Mouse (Mus musculus) forebrain, embryonic 15.5 days (tissue): ENCODE measurements around the gene Tmem266. TPM values are rescaled to one million over a fixed set of nuclear protein-coding genes. Genes with fewer than 3 reads are reported as not detected.

Experiments
- ATAC-seq: fragments of 200-750 bp; cut with Nextera tagmentation; replicated peaks from 2 replicates; pipeline ENCODE4 v1.8.0; 2017; ENCODE audit warnings: mild to moderate bottlenecking, moderate TSS enrichment, moderate library complexity
- H3K27ac ChIP-seq: fragments of 300-500 bp; sonication (generic); replicated peaks from 2 replicates; pipeline ENCODE4 v1.5.1; 2015; ENCODE audit warnings: mild to moderate bottlenecking, inconsistent platforms
- H3K27me3 ChIP-seq: fragments of 300-500 bp; sonication (generic); 2 replicates; pipeline ENCODE4 v1.6.1; 2015; ENCODE audit warnings: inconsistent platforms
- H3K36me3 ChIP-seq: fragments of 300-500 bp; sonication (generic); 2 replicates; pipeline ENCODE4 v1.6.1; 2015; ENCODE audit warnings: mild to moderate bottlenecking, inconsistent platforms
- H3K4me1 ChIP-seq: fragments of 300-500 bp; sonication (generic); 2 replicates; pipeline ENCODE4 v1.6.1; 2015; ENCODE audit warnings: inconsistent platforms
- H3K4me2 ChIP-seq: fragments of 300-500 bp; sonication (generic); replicated peaks from 2 replicates; pipeline ENCODE4 v1.6.1; 2015; ENCODE audit warnings: mild to moderate bottlenecking, inconsistent platforms
- H3K4me3 ChIP-seq: fragments of 300-500 bp; sonication (generic); 2 replicates; pipeline ENCODE4 v1.5.1; 2015; ENCODE audit warnings: mild to moderate bottlenecking, inconsistent platforms
- H3K9ac ChIP-seq: fragments of 300-500 bp; sonication (generic); replicated peaks from 2 replicates; pipeline ENCODE4 v1.6.1; 2015; ENCODE audit warnings: mild to moderate bottlenecking, inconsistent platforms
- H3K9me3 ChIP-seq: fragments of 300-500 bp; sonication (generic); 2 replicates; pipeline ENCODE4 v1.6.1; 2016; ENCODE audit warnings: inconsistent platforms
- WGBS: fragments of 180-500 bp; shearing (Covaris S2); methylation state at CpG from one replicate; pipeline ENCODE4 v1.1.7; 2015; ENCODE audit warnings: mixed read lengths; 5-methylcytosine and 5-hydroxymethylcytosine counted together
- polyA plus RNA-seq: library from polyadenylated mRNA; unstranded; fragments of >200 nt; fragmentation: Nextera tagmentation; extraction: Ambion mirVana; gene quantifications from 2 replicates; pipeline ENCODE4 v1.2.1, GENCODE M21; 2015

Tmem266 gene
- polyA plus RNA-seq, 1 experiment from 2014 or later: 1.4 TPM

DNA sequence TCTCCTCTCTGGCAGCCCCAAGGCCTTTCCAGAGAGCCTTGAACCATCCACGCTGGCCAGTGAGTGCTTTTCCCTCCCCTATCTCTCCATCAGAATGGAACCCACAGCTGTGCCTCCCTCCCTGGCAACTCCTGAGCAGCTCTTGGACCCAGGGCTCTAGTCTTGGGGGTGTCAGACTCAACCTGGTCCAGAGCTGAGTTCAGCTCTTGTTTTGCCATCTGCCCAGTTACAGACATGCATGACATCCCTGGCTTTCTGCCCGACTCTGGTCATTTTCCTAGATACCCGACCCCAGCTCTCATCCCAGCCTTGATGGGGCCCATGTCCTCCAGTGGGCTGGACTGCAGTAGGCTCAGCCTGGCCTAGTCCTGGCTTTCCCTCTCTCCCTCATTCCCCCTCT lies 111.7 kb downstream of the Tmem266 start:
- Histone ChIP-seq H3K9ac (no peak overlapping the region), H3K4me3 (no peak overlapping the region), H3K4me2 (no peak overlapping the region), H3K4me1 (no peaks in the 10 kb centered on the region), H3K36me3 (no peaks in the 10 kb centered on the region), H3K27me3 (no peaks in the 10 kb centered on the region), H3K27ac (no peak overlapping the region), H3K9me3 (no peaks in the 10 kb centered on the region)
- ATAC-seq: no peak
- WGBS: 72% methylated on average over 3 of the region's 3 CpGs

GRCm38 (mm10) chr9:55439206-55439780 lies 112.6 kb downstream of the Tmem266 start:
- H3K4me1 ChIP-seq: no peaks in the 10 kb centered on the region
- WGBS: 94% methylated on average over 5 of the region's 5 CpGs
- ATAC-seq: no peak

GRCm38 (mm10) chr9:55447509-55447908 lies 120.8 kb downstream of the Tmem266 start:
- Histone ChIP-seq H3K4me1 (no peaks in the 10 kb centered on the region), H3K4me2 (no peak overlapping the region), H3K9ac (no peak overlapping the region), H3K9me3 (no peaks in the 10 kb centered on the region), H3K4me3 (no peak overlapping the region), H3K36me3 (no peaks in the 10 kb centered on the region), H3K27ac (no peak overlapping the region), H3K27me3 (no peaks in the 10 kb centered on the region)
- no peak for ATAC-seq
- WGBS: 86% methylated on average over 4 of the region's 4 CpGs

More at GRCm38 (mm10) chr9:55439206-55439780, 112.6 kb downstream of the Tmem266 start:
- Histone ChIP-seq H3K27ac (no peak overlapping the region), H3K4me3 (no peak overlapping the region), H3K27me3 (no peaks in the 10 kb centered on the region), H3K36me3 (no peaks in the 10 kb centered on the region), H3K4me2 (no peak overlapping the region), H3K9ac (no peak overlapping the region), H3K9me3 (no peaks in the 10 kb centered on the region)

DNA sequence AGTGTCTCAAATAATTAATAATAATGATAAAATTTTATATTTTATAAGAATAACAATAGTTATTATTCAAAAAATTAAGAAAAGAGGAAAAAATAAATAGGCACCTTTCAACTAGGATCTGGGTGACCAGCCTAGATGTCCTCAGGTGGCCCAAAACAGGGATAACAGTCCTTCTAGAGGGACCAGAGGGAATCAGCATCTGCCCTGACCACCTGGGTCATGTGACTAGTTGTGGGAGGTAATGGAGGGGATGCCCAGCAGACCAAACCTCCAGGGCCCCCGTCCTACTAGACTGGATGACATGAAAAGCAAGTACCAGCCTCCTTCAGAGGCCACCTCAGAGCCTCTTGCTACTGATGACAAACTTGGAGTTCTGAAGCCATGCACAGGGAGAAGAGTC lies 122.4 kb downstream of the Tmem266 start:
- Histone ChIP-seq H3K27me3 (no peaks in the 10 kb centered on the region), H3K9me3 (no peaks in the 10 kb centered on the region), H3K9ac (no peak overlapping the region), H3K36me3 (no peaks in the 10 kb centered on the region), H3K4me3 (no peak overlapping the region), H3K4me2 (no peak overlapping the region), H3K4me1 (no peaks in the 10 kb centered on the region), H3K27ac (no peak overlapping the region)
- 71% methylated on average over 1 of the region's 1 CpGs for WGBS
- no peak for ATAC-seq

DNA sequence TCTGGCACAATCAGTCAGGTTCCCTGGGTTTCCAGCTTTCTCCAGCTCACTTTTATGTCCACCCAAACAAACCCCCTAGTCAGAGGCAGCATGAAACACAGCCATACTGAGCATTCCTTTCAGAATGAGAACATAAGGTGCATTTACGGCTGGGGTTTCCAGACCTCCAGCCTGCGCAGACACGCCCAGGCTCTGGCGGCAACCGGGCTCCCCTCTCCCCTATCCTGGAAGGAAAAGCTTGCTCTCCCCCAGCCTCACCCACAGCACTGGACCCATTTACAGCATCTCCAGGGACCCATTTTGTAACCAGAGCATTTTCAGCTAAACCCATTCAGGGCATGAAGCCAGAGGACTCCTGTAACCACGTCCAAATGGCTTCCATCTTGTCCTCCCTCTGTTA lies 123.3 kb downstream of the Tmem266 start:
- 91% methylated on average over 6 of the region's 6 CpGs for WGBS
- H3K36me3 ChIP-seq: no peaks in the 10 kb centered on the region
- no peak overlapping the region for H3K4me3 ChIP-seq
- H3K27me3 ChIP-seq: no peaks in the 10 kb centered on the region
- no peaks in the 10 kb centered on the region for H3K4me1 ChIP-seq
- no peak overlapping the region for H3K27ac ChIP-seq
- no peak for ATAC-seq
- H3K9me3 ChIP-seq: no peaks in the 10 kb centered on the region
- H3K4me2 ChIP-seq: no peak overlapping the region
- no peak overlapping the region for H3K9ac ChIP-seq

DNA sequence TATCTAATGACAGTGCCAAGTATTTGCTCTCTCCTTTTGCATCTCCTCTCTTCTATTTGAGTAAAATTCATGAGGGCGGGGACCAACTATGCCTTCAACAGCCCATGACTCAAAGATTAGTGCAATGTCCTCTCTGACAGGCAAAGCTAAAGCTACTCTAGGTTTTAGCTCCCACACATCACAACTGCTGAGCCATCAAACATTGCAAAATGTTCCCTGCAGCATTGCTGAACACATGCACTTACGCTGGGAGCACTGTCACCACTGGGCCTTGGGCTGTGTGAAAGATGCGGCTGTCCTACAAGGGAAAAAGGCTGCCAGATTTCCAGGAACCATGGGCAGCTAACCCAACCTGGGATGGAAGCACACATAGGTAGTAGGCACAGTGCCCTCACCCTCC lies 124.7 kb downstream of the Tmem266 start:
- Histone ChIP-seq H3K36me3 (no peaks in the 10 kb centered on the region), H3K4me2 (no peak overlapping the region), H3K9me3 (no peaks in the 10 kb centered on the region), H3K27ac (no peak overlapping the region), H3K9ac (no peak overlapping the region), H3K4me3 (no peak overlapping the region), H3K4me1 (no peaks in the 10 kb centered on the region), H3K27me3 (no peaks in the 10 kb centered on the region)
- WGBS: 89% methylated on average over 3 of the region's 3 CpGs
- no peak for ATAC-seq

DNA sequence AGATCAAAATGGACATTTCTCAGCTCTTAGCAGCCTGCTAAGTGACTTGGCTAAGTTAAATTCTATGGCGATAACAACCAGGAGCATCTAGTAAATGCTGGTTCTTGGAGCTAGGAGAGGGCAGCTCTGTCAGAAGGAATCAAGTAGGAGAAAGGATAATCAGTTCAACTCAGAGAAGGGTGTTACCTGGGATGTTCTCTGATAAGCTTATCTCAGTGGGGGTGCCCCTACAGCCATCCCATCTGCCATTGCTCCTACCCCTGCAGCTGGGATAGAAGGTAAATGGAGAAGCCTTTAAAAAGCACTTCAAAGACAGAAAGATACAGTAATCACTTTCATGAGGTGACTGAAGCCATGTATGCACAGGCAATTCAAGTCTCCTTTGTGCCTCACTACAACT lies 126.2 kb downstream of the Tmem266 start:
- no peaks in the 10 kb centered on the region for H3K36me3 ChIP-seq
- 100% methylated on average over 1 of the region's 1 CpGs for WGBS
- H3K4me2 ChIP-seq: no peak overlapping the region
- H3K9ac ChIP-seq: no peak overlapping the region
- H3K27ac ChIP-seq: no peak overlapping the region
- H3K9me3 ChIP-seq: no peaks in the 10 kb centered on the region
- no peaks in the 10 kb centered on the region for H3K4me1 ChIP-seq
- H3K4me3 ChIP-seq: no peak overlapping the region
- no peaks in the 10 kb centered on the region for H3K27me3 ChIP-seq
- ATAC-seq: no peak

DNA sequence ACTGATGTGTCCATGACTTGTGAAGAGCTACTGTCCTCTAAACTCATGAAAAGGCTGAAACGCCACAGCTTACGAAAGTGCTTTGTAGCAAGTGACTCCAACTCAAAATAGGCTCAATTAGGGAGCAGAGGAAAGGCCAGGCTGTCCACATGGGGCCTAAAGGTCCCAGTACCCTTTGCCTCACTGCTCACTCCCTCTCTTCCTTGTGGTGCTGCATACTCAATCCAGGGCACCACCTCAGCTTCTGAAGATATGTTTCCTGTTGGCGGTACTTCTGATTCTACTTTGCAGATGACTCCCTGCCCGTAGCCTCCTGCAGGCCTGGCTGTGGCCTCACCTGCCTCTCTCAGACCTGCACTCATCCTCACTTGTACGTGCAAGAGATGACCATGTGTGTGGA lies 126.7 kb downstream of the Tmem266 start:
- Histone ChIP-seq H3K9ac (no peak overlapping the region), H3K9me3 (no peaks in the 10 kb centered on the region), H3K36me3 (no peaks in the 10 kb centered on the region), H3K4me2 (no peak overlapping the region), H3K27ac (no peak overlapping the region), H3K4me3 (no peak overlapping the region), H3K4me1 (no peaks in the 10 kb centered on the region), H3K27me3 (no peaks in the 10 kb centered on the region)
- WGBS: 88% methylated on average over 5 of the region's 5 CpGs
- ATAC-seq: no peak

- no peaks in the 10 kb centered on the region for H3K36me3 ChIP-seq
- no peak overlapping the region for H3K9ac ChIP-seq
- H3K4me1 ChIP-seq: no peaks in the 10 kb centered on the region
- 68% methylated on average over 1 of the region's 1 CpGs for WGBS
- no peak for ATAC-seq
- no peak overlapping the region for H3K4me2 ChIP-seq
- no peaks in the 10 kb centered on the region for H3K27me3 ChIP-seq
- no peak overlapping the region for H3K4me3 ChIP-seq
- H3K27ac ChIP-seq: no peak overlapping the region
- H3K9me3 ChIP-seq: no peaks in the 10 kb centered on the region
Measured at GRCm38 (mm10) chr9:55468397-55468796, 141.7 kb downstream of the Tmem266 start.

GRCm38 (mm10) chr9:55476084-55476483 lies 149.4 kb downstream of the Tmem266 start:
- no peak for ATAC-seq
- Histone ChIP-seq H3K27me3 (no peaks in the 10 kb centered on the region), H3K27ac (no peak overlapping the region), H3K4me1 (no peaks in the 10 kb centered on the region), H3K9me3 (no peaks in the 10 kb centered on the region), H3K36me3 (no peaks in the 10 kb centered on the region), H3K9ac (no peak overlapping the region), H3K4me3 (no peak overlapping the region), H3K4me2 (no peak overlapping the region)
- 84% methylated on average over 1 of the region's 1 CpGs for WGBS

- Histone ChIP-seq H3K4me3 (no peak overlapping the region), H3K9me3 (no peaks in the 10 kb centered on the region), H3K36me3 (no peaks in the 10 kb centered on the region), H3K4me2 (no peak overlapping the region), H3K27ac (no peak overlapping the region), H3K27me3 (no peaks in the 10 kb centered on the region), H3K9ac (no peak overlapping the region), H3K4me1 (no peaks in the 10 kb centered on the region)
- no peak for ATAC-seq
Measured at GRCm38 (mm10) chr9:55478699-55479098, 152.0 kb downstream of the Tmem266 start.

- no peak overlapping the region for H3K4me3 ChIP-seq
- 53% methylated on average over 2 of the region's 2 CpGs for WGBS
- ATAC-seq: no peak
- no peak overlapping the region for H3K9ac ChIP-seq
- H3K4me2 ChIP-seq: no peak overlapping the region
- H3K36me3 ChIP-seq: no peaks in the 10 kb centered on the region; the same call in 1 of the 2 replicates
- no peak overlapping the region for H3K27ac ChIP-seq
- H3K27me3 ChIP-seq: no peaks in the 10 kb centered on the region
- no peaks in the 10 kb centered on the region for H3K4me1 ChIP-seq
- H3K9me3 ChIP-seq: no peaks in the 10 kb centered on the region
Measured at GRCm38 (mm10) chr9:55482116-55482515, 155.4 kb downstream of the Tmem266 start.
